Mouse (Mus musculus): ENCODE data around the gene Pard6b. TPM values are rescaled to one million over a fixed set of nuclear protein-coding genes. Genes with fewer than 3 reads are reported as not detected.

Gene Pard6b
- 9.3 and 10.1 TPM in 2 replicates for polyA plus RNA-seq (2016; fragmentation: Nextera tagmentation; extraction: Ambion mirVana)

- Histone ChIP-seq H3K27ac (peak within 1 kb of the TSS; percentile 62), H3K4me1 (peaks cover 17% of the 10 kb centered on the region; the same call in 1 of the 2 replicates), H3K36me3 (no peaks in the 10 kb centered on the region), H3K27me3 (replicated peaks) (peaks cover 14% of the 10 kb centered on the region), H3K9me3 (no peaks in the 10 kb centered on the region), H3K4me2 (replicated peaks) (peak within 1 kb of the TSS; percentile 98), H3K9ac (peak within 1 kb of the TSS; percentile 87), H3K4me3 (peak within 1 kb of the TSS; percentile 82)
- under 1% methylated on average over 107 of the region's 110 CpGs for WGBS
- ATAC-seq (ENCODE audit: low FRiP score, low read depth), result peak; percentile 95
These were observed at the start of gene Pard6b for GRCm38 (mm10) chr2:168080431-168081246. Pard6b (plus strand) TSS chr2:168081004.

- Histone ChIP-seq H3K9ac (no peak overlapping the region), H3K36me3 (no peaks in the 10 kb centered on the region), H3K4me3 (no peak overlapping the region), H3K27ac (no peak overlapping the region), H3K4me1 (no peaks in the 10 kb centered on the region), H3K27me3 (replicated peaks) (no peaks in the 10 kb centered on the region), H3K4me2 (replicated peaks) (no peak overlapping the region), H3K9me3 (no peaks in the 10 kb centered on the region)
- whole genome bisulfite sequencing, result 66% methylated on average over 2 of the region's 2 CpGs
- ATAC-seq (ENCODE audit: low FRiP score, low read depth), result no peak
These were observed 49.0 kb upstream of the Pard6b start for GRCm38 (mm10) chr2:168031842-168032241.

- H3K9ac ChIP-seq, result no peak overlapping the region
- H3K4me1 ChIP-seq, result no peaks in the 10 kb centered on the region
- WGBS, result 59% methylated on average over 10 of the region's 10 CpGs
These were observed 46.9 kb upstream of the Pard6b start for GRCm38 (mm10) chr2:168033905-168034304.

DNA sequence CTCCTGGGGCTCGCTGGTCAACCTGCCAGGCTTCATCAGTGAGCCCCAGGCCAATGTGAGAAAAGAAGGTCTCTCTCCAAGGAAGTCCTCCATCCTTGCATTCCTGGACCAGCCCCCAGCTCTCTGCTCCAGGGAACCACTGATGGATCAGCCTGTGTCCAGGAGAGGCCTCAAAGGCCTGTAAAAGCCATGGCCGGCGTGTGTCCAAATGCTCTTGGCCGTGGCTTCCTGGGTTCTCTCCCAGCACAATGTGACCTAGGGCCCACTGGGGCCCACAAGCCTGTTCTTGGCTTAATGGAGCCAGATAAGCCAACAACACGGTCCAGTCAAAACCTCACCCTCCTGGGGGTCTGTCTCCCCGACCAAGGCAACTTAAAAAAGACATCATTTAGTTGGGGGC lies 44.9 kb upstream of the Pard6b start:
- no peaks in the 10 kb centered on the region for H3K27me3 ChIP-seq (replicated peaks)
- H3K4me1 ChIP-seq, result no peaks in the 10 kb centered on the region
- H3K9me3 ChIP-seq, result no peaks in the 10 kb centered on the region
- H3K4me3 ChIP-seq, result no peak overlapping the region
- no peak overlapping the region for H3K27ac ChIP-seq
- no peak for ATAC-seq (ENCODE audit: low FRiP score, low read depth)
- 86% methylated on average over 6 of the region's 6 CpGs for WGBS
- H3K36me3 ChIP-seq, result no peaks in the 10 kb centered on the region
- no peak overlapping the region for H3K9ac ChIP-seq
- H3K4me2 ChIP-seq (replicated peaks), result no peak overlapping the region

More at GRCm38 (mm10) chr2:168033905-168034304, 46.9 kb upstream of the Pard6b start:
- ATAC-seq (ENCODE audit: low FRiP score, low read depth), result no peak
- no peak overlapping the region for H3K4me2 ChIP-seq (replicated peaks)
- H3K27ac ChIP-seq, result no peak overlapping the region
- no peaks in the 10 kb centered on the region for H3K36me3 ChIP-seq
- H3K27me3 ChIP-seq (replicated peaks), result no peaks in the 10 kb centered on the region
- H3K4me3 ChIP-seq, result no peak overlapping the region
- H3K9me3 ChIP-seq, result no peaks in the 10 kb centered on the region

- H3K27me3 ChIP-seq (replicated peaks), result no peaks in the 10 kb centered on the region
- no peak for ATAC-seq (ENCODE audit: low FRiP score, low read depth)
- WGBS, result 31% methylated on average over 3 of the region's 3 CpGs
- H3K4me3 ChIP-seq, result no peak overlapping the region
- no peaks in the 10 kb centered on the region for H3K4me1 ChIP-seq
- H3K9me3 ChIP-seq, result no peaks in the 10 kb centered on the region
- no peak overlapping the region for H3K9ac ChIP-seq
- no peaks in the 10 kb centered on the region for H3K36me3 ChIP-seq
- H3K27ac ChIP-seq, result 0 out of 2 replicates have a peak overlapping the region, but pooled peaks have one; percentile 10
- H3K4me2 ChIP-seq (replicated peaks), result no peak overlapping the region
These were observed 43.7 kb upstream of the Pard6b start for GRCm38 (mm10) chr2:168037063-168037462.

DNA sequence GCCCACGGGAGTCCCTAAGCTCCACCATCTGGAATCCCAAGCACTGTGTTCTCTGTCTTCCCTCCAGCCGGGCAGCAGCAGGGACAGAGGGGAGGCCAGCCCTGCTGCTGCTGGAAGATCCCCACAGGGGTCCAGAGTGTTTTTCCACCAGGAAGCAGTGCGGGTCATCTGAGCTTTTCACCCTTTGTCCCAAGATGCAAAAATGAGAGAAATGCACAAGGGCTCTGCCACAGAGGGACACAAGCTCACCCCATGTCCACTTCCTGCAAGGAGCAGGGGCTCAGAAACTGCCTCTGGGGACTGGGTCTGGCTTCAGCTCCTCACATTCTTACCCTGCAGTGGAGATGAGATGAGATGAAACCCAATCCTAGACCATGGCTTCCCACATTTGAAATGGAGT lies 40.1 kb upstream of the Pard6b start:
- 41% methylated on average over 3 of the region's 3 CpGs for WGBS
- no peak overlapping the region for H3K4me3 ChIP-seq
- no peaks in the 10 kb centered on the region for H3K36me3 ChIP-seq
- H3K4me1 ChIP-seq, result peaks cover 4% of the 10 kb centered on the region; the same call in 1 of the 2 replicates
- H3K4me2 ChIP-seq (replicated peaks), result no peak overlapping the region
- H3K27ac ChIP-seq, result no peak overlapping the region
- ATAC-seq (ENCODE audit: low FRiP score, low read depth), result no peak
- no peaks in the 10 kb centered on the region for H3K27me3 ChIP-seq (replicated peaks)
- no peaks in the 10 kb centered on the region for H3K9me3 ChIP-seq
- H3K9ac ChIP-seq, result no peak overlapping the region

DNA sequence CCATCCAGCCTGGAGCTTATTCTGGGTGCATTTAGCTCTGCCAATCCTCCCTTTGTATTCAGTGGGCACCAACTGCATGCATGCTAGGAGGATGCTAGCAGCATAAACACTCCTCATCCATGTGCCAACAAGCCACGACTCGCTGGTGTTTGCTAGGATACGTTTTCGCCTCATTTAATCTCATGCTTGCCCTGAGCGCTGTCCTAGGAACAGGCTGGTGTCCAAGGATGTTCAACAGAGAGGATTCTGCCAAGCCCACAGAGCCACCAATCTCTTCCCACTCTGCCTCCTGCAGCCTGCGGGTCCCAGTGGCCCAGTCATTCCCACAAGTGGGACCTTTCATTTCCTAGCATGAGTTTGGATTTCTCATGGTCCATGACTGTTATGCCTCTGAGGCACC lies 38.8 kb upstream of the Pard6b start:
- Histone ChIP-seq H3K27ac (no peak overlapping the region), H3K4me1 (peaks cover 5% of the 10 kb centered on the region; the same call in 1 of the 2 replicates), H3K27me3 (replicated peaks) (no peaks in the 10 kb centered on the region), H3K4me3 (no peak overlapping the region), H3K36me3 (no peaks in the 10 kb centered on the region), H3K9ac (no peak overlapping the region), H3K4me2 (replicated peaks) (no peak overlapping the region), H3K9me3 (no peaks in the 10 kb centered on the region)
- no peak for ATAC-seq (ENCODE audit: low FRiP score, low read depth)
- WGBS, result 59% methylated on average over 6 of the region's 6 CpGs

DNA sequence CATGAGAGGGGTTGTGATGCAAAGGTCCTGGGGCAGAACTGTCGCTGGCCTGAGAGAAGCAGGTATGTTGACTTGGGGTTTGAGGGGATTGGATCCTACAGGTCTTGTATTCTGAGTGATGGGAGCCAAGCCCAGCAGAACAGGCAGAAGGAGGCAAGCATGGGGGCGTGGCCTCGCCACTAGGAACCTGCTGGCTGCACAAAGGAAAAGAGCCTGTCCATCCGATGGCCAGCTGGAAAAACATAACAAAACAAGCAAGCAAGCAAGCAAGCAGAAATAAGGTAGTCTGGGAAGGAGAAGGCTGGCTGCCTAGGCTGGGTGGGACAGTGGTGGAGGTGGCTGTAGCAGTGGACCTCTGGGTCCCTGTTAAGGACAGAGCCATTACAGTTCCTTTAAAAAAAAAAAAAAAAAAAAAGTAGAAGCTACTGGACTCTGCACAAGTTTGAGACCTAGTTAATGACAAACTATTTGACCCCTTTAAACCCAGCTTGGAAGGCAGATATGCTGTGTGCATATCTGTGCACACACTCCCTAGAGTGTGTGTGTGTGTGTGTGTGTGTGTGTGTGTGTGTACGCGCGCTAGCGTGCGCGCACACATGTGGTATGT lies 36.0 kb upstream of the Pard6b start:
- 73% methylated on average over 10 of the region's 10 CpGs for WGBS
- H3K27me3 ChIP-seq (replicated peaks), result peaks cover 24% of the 10 kb centered on the region

DNA sequence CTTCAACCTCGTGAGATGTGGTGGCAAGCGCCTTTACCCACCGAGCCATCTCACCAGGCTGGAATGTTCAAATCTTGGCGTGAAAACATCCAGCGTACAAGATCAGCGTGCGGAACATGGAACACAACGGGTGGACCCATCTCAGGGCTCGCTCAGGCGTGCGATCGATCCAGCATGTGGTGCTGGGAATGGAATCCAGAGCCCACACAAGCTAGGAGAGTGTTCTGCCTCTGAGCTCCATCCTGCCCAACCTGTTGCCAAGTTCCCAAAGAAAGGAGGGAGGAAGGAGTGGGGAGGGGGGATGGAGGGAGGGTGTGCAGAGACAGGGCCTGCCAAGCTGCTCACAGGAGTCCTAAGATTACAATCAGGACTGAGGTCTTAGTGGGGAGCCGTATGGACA lies 35.4 kb upstream of the Pard6b start:
- Histone ChIP-seq H3K27ac (no peak overlapping the region), H3K4me2 (replicated peaks) (no peak overlapping the region), H3K4me1 (peaks cover 14% of the 10 kb centered on the region), H3K9me3 (no peaks in the 10 kb centered on the region), H3K9ac (no peak overlapping the region), H3K36me3 (no peaks in the 10 kb centered on the region), H3K27me3 (replicated peaks) (peaks cover 29% of the 10 kb centered on the region), H3K4me3 (no peak overlapping the region)
- 75% methylated on average over 13 of the region's 13 CpGs for WGBS
- ATAC-seq (ENCODE audit: low FRiP score, low read depth), result no peak

More for the DNA sequence above, 36.0 kb upstream of the Pard6b start:
- peaks cover 11% of the 10 kb centered on the region for H3K4me1 ChIP-seq
- no peak overlapping the region for H3K9ac ChIP-seq
- no peak for ATAC-seq (ENCODE audit: low FRiP score, low read depth)
- no peak overlapping the region for H3K4me2 ChIP-seq (replicated peaks)
- H3K9me3 ChIP-seq, result no peaks in the 10 kb centered on the region
- H3K27ac ChIP-seq, result no peak overlapping the region
- H3K4me3 ChIP-seq, result no peak overlapping the region
- H3K36me3 ChIP-seq, result no peaks in the 10 kb centered on the region

- H3K36me3 ChIP-seq, result no peaks in the 10 kb centered on the region
- H3K4me1 ChIP-seq, result peaks cover 17% of the 10 kb centered on the region
- WGBS, result 41% methylated on average over 5 of the region's 5 CpGs
- H3K9ac ChIP-seq, result no peak overlapping the region
- H3K4me2 ChIP-seq (replicated peaks), result no peak overlapping the region
- H3K9me3 ChIP-seq, result no peaks in the 10 kb centered on the region
- no peak for ATAC-seq (ENCODE audit: low FRiP score, low read depth)
- no peak overlapping the region for H3K27ac ChIP-seq
- H3K27me3 ChIP-seq (replicated peaks), result peaks cover 34% of the 10 kb centered on the region
- H3K4me3 ChIP-seq, result no peak overlapping the region
These were observed 35.0 kb upstream of the Pard6b start for GRCm38 (mm10) chr2:168045771-168046170.

DNA sequence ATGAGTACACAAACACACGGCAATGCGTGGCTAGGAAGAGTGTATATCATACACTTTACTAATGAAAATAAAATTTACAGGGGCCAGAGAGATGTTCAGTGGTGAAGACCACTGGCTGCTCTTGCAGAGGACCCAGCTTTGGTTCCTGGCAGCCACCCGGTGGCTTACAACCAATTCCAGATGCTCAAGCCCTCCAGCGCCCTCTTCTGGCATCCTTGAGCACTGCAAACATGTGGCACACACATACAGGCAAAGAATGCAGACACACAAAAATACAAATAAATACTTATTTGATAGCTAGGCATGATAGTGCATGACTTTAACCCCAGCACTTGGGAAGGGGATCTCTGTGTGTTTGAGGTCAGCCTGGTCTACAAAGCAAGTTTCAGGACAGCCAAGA lies 34.3 kb upstream of the Pard6b start:
- Histone ChIP-seq H3K9ac (no peak overlapping the region), H3K4me2 (replicated peaks) (no peak overlapping the region), H3K27ac (no peak overlapping the region), H3K4me1 (peaks cover 17% of the 10 kb centered on the region), H3K36me3 (no peaks in the 10 kb centered on the region), H3K4me3 (no peak overlapping the region), H3K27me3 (replicated peaks) (peaks cover 40% of the 10 kb centered on the region), H3K9me3 (no peaks in the 10 kb centered on the region)
- no peak for ATAC-seq (ENCODE audit: low FRiP score, low read depth)
- WGBS, result 75% methylated on average over 4 of the region's 4 CpGs

DNA sequence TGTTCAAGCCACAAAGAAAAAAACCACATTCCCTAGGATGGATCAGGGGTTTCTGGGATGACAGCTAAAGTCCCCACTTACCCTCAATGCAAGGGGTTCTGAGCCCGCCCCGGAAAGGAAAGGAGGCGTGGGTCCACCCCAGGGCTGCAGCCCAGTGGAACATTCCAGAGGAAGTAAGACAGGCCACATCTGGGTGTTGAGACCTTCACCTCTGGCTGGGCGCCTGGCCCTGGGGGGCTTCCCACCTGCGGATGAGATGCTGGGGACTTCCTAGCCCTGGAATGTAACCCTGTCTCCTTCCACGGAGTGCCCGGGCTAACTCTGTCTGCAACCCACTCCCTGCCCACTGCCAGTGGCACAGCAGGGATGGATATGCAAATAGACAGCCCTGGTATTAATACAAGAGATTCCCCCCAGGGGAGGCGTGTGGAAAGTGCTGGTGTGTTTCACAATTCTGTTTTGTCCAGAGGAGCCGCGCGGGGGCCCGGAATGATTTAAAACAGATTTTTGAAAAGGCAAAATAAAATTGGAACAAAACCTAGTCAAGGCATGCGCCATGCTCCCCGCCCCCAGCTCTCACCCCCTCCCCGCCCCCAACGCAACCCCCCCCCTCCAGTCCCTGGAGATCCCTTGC lies 31.7 kb upstream of the Pard6b start:
- Histone ChIP-seq H3K36me3 (no peaks in the 10 kb centered on the region), H3K9me3 (no peaks in the 10 kb centered on the region), H3K9ac (no peak overlapping the region), H3K27ac (no peak overlapping the region), H3K27me3 (replicated peaks) (peaks cover 47% of the 10 kb centered on the region), H3K4me3 (no peak overlapping the region), H3K4me1 (peaks cover 17% of the 10 kb centered on the region), H3K4me2 (replicated peaks) (peak overlapping the region; percentile 81)
- no peak for ATAC-seq (ENCODE audit: low FRiP score, low read depth)
- 16% methylated on average over 16 of the region's 16 CpGs for WGBS
